Mouse (Mus musculus) heart, embryonic 13.5 days (tissue): ENCODE results near the gene Msh2. TPM values are rescaled to one million over a fixed set of nuclear protein-coding genes. Genes with fewer than 3 reads are reported as not detected.

ENCODE experiments used
- ATAC-seq: fragments of 200-750 bp; cut with Nextera tagmentation; 2 replicates; pipeline ENCODE4 v1.8.0; 2017; ENCODE audit warnings: moderate TSS enrichment; ENCODE audit not compliant: insufficient number of reproducible peaks, low FRiP score, low TSS enrichment; ENCODE audit errors: extremely low read depth
- H3K27ac ChIP-seq: fragments of 300-500 bp; sonication (generic); replicated peaks from 2 replicates; pipeline ENCODE4 v1.5.1; 2015; ENCODE audit warnings: moderate library complexity, mild to moderate bottlenecking, inconsistent platforms
- H3K27me3 ChIP-seq: fragments of 300-500 bp; sonication (generic); replicated peaks from 2 replicates; pipeline ENCODE4 v1.6.1; 2015; ENCODE audit warnings: mild to moderate bottlenecking, inconsistent platforms
- H3K36me3 ChIP-seq: fragments of 300-500 bp; sonication (generic); 2 replicates; pipeline ENCODE4 v1.6.1; 2015; ENCODE audit warnings: mild to moderate bottlenecking, inconsistent platforms
- H3K4me1 ChIP-seq: fragments of 300-500 bp; sonication (generic); 2 replicates; pipeline ENCODE4 v1.6.1; 2015; ENCODE audit warnings: inconsistent platforms
- H3K4me2 ChIP-seq: fragments of 300-500 bp; sonication (generic); 2 replicates; pipeline ENCODE4 v1.6.1; 2015; ENCODE audit warnings: inconsistent platforms, mild to moderate bottlenecking, moderate library complexity
- H3K4me3 ChIP-seq: fragments of 300-500 bp; sonication (generic); 2 replicates; pipeline ENCODE4 v1.5.1; 2015; ENCODE audit warnings: moderate library complexity, mild to moderate bottlenecking, inconsistent platforms
- H3K9ac ChIP-seq: fragments of 300-500 bp; sonication (generic); 2 replicates; pipeline ENCODE4 v1.6.1; 2015; ENCODE audit warnings: inconsistent platforms, mild to moderate bottlenecking, moderate library complexity
- H3K9me3 ChIP-seq: fragments of 300-500 bp; sonication (generic); 2 replicates; pipeline ENCODE4 v1.6.1; 2016; ENCODE audit warnings: inconsistent platforms
- WGBS: fragments of 180-500 bp; shearing (Covaris S2); methylation state at CpG from one replicate; pipeline ENCODE4 v1.1.7; 2015; ENCODE audit warnings: mixed read lengths; 5-methylcytosine and 5-hydroxymethylcytosine counted together
- polyA plus RNA-seq: library from polyadenylated mRNA; unstranded; fragments of >200 nt; fragmentation: Nextera tagmentation; extraction: Ambion mirVana; gene quantifications from 2 replicates; pipeline ENCODE4 v1.2.1, GENCODE M21; 2015

Gene Msh2
- polyA plus RNA-seq, 1 experiment from 2014 or later = 36.7 TPM

- H3K36me3 ChIP-seq = no peaks in the 10 kb centered on the region
- no peaks in the 10 kb centered on the region for H3K9me3 ChIP-seq
- no peak overlapping the region for H3K27ac ChIP-seq
- no peak overlapping the region for H3K4me2 ChIP-seq
- H3K4me3 ChIP-seq = no peak overlapping the region
- H3K4me1 ChIP-seq = no peaks in the 10 kb centered on the region
- H3K9ac ChIP-seq = no peak overlapping the region
- no peak for ATAC-seq
- 89% methylated on average over 11 of the region's 11 CpGs for WGBS
- 0 out of 2 replicates have a peak, but pooled peaks cover 3% of the 10 kb centered on the region for H3K27me3 ChIP-seq
Measured at GRCm38 (mm10) chr17:87765031-87765430, 92.9 kb downstream of the Msh2 start.

- H3K27me3 ChIP-seq = no peaks in the 10 kb centered on the region
- H3K9ac ChIP-seq = no peak overlapping the region
- H3K9me3 ChIP-seq = no peaks in the 10 kb centered on the region
- WGBS = 69% methylated on average over 6 of the region's 6 CpGs
- H3K36me3 ChIP-seq = no peaks in the 10 kb centered on the region
- no peak overlapping the region for H3K4me2 ChIP-seq
- H3K27ac ChIP-seq = no peak overlapping the region
- no peak for ATAC-seq
- H3K4me1 ChIP-seq = no peaks in the 10 kb centered on the region
- H3K4me3 ChIP-seq = no peak overlapping the region
Measured at GRCm38 (mm10) chr17:87766888-87767287, 94.8 kb downstream of the Msh2 start.

GRCm38 (mm10) chr17:87770766-87771165, 98.6 kb downstream of the Msh2 start:
- H3K4me3 ChIP-seq = no peak overlapping the region
- no peaks in the 10 kb centered on the region for H3K4me1 ChIP-seq
- no peak overlapping the region for H3K27ac ChIP-seq
- no peaks in the 10 kb centered on the region for H3K36me3 ChIP-seq
- H3K27me3 ChIP-seq = no peaks in the 10 kb centered on the region
- no peak overlapping the region for H3K4me2 ChIP-seq
- WGBS = 33% methylated on average over 5 of the region's 5 CpGs
- H3K9me3 ChIP-seq = no peaks in the 10 kb centered on the region
- no peak for ATAC-seq
- H3K9ac ChIP-seq = no peak overlapping the region

- 63% methylated on average over 3 of the region's 3 CpGs for WGBS
- Histone ChIP-seq H3K9ac (no peak overlapping the region), H3K4me1 (no peaks in the 10 kb centered on the region), H3K9me3 (no peaks in the 10 kb centered on the region), H3K4me2 (no peak overlapping the region), H3K36me3 (no peaks in the 10 kb centered on the region), H3K27ac (no peak overlapping the region), H3K4me3 (no peak overlapping the region), H3K27me3 (no peaks in the 10 kb centered on the region)
- no peak for ATAC-seq
Measured at GRCm38 (mm10) chr17:87773175-87773574, 101.0 kb downstream of the Msh2 start.

Other genes with a start within 250 kb of the Msh2 start
- 0.27 TPM in 1 of 2 replicates, not detected in the other for gene Stpg4, start 244.6 kb upstream of the Msh2 start, polyA plus RNA-seq
- 550 and 637 TPM in 2 replicates for gene Calm2, start 225.4 kb upstream of the Msh2 start, polyA plus RNA-seq
- 12.7 and 14.4 TPM in 2 replicates for gene Epcam, start 36.4 kb upstream of the Msh2 start, polyA plus RNA-seq
- gene Kcnk12, start 125.7 kb downstream of the Msh2 start, polyA plus RNA-seq = not detected in 2 replicates
- not detected in 2 replicates for gene Rpl36-ps4, start 248.6 kb downstream of the Msh2 start, polyA plus RNA-seq